Mouse (Mus musculus) ES-E14 (cell line): Measurements from ENCODE around the gene Igfn1.

Experiments used
- CHD2 ChIP-seq: IDR thresholded peaks from 2 replicates; pipeline ENCODE4 v1.6.1; 2014; ENCODE audit warnings: mild to moderate bottlenecking, low read depth, low read length, inconsistent platforms
- ZC3H11A ChIP-seq: IDR thresholded peaks from 2 replicates; pipeline ENCODE4 v1.6.1; 2012; ENCODE audit warnings: low read depth, mild to moderate bottlenecking, inconsistent platforms, low read length, borderline replicate concordance
- ZNF384 ChIP-seq: IDR thresholded peaks from 2 replicates; pipeline ENCODE4 v1.6.1; 2012; ENCODE audit warnings: low read depth, low read length, inconsistent platforms

DNA sequence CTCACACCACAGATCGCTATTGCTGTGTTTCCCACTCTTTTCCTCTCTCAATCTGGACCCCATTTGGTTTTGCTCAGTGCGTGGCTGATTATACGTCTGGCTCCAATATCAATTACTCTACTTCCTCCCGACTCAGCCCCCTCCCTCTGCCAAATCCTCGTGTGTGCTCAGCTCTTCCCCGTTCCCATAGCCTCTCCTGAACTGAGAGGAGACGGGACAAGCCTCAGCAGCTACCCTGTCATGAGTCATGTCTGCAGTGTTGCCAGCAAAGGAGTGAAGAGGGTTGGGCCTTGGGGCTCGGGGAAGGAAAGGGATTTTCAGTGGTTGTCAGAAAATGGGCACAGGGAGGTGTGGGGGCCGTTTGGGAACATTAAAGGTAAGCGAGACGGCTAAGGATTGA is 99.4 kb downstream of the Igfn1 start:
- TF ChIP-seq ZC3H11A, result no peak
- no peak for TF ChIP-seq CHD2
- TF ChIP-seq ZNF384, result no peak
